Mouse (Mus musculus): ENCODE results near the gene Edn2.

The Edn2 gene

DNA sequence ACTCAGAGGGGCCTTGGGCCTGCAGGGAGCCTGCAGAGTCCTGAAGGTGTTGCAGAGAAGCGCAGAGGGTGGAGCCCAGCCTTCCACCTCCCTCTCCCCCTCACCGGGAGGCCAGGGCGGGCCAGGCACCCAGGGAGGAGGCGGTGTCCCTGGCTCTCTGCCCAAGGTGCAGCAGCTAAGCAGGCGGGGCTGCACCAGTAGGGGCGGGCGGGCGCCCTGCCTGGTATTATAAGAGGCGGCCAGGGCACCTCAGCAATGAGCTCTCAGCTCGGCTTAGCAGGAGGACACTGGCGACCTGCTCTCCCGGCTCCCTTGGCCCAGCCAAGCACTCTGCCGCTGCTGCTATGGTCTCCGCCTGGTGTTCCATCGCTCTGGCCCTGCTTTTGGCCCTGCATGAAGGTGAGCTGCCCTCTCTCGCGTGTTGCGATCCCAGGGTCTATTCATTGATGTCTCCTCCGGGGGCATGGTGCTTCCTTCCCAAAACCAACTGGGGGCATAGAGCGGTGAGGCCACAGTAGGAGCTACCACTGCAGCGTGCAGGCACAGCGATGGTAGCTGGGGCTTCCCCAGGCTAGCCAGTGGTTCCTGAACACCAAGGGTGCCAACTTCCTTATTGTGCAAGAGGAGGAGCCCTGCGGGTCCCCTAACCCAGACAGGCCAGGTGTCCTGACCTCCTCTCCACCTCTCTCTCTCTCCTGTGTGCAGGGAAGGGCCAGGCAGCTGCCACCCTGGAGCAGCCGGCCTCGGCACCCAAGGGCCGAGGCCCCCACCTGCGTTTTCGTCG lies at the start of gene Edn2:
Gene Edn2, plus strand, starts transcription at position 41 of the 784 bp plus-strand sequence.
- peak; percentile 89 for DNase-seq

DNA sequence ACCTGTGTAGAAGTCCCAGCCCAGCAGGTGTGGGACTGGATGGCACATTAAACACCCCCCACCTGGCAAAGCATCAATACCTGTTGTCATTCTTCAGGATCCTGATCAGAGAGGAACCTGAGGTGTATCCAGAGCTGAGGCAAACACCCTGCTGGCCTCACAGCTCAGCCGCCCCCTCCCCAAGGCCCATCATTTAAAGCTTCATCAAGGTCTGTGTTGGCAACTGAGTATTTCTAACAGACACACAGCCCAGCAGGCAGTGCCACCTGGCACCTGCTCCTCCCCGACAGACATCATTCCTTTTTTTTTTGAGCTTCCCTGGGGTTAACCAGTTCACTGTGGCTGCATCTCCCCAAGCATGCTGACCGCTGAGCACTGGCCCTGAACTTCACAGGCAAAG lies 45.5 kb upstream of the Edn2 start:
- no peak for DNase-seq

DNA sequence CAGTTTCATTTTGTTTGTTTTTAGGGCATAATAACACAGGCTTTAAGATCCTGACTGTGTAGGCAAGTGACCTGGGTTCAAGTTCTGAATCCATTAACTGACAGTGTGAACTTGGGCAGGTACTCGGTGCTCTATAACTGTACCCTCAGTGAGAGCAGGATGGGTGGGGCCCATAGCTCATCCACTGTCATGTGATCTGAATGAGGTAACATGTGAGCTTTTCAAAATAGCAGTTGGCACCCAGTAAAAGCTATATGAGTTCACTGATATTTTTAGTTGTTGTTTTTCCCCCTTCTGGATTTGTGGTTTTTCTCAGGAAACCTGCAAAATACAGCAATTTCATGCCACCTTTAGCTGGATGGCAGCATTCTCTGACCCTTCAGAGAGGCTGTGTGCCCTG lies 44.7 kb upstream of the Edn2 start:
- DNase-seq = no peak

DNA sequence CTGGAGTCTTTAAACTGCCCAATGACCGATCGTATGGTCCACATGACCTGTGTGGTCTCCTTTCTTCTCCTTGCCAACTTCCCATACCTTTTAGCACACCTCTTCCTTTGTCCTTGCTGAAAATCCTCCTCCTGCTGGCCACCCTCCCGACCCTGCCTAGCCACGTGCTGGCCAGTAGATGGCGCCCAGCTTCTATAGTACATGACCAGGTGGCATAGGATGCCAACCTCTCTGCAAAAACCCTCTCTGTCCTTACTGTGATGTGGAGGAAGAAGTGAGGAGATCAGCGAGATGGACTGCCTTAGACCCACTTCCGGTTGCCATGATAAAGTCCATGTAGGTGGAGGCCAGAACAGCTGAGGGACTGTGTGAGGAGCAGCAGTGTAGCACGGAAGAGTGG lies 40.7 kb upstream of the Edn2 start:
- DNase-seq = peak; percentile 52

DNA sequence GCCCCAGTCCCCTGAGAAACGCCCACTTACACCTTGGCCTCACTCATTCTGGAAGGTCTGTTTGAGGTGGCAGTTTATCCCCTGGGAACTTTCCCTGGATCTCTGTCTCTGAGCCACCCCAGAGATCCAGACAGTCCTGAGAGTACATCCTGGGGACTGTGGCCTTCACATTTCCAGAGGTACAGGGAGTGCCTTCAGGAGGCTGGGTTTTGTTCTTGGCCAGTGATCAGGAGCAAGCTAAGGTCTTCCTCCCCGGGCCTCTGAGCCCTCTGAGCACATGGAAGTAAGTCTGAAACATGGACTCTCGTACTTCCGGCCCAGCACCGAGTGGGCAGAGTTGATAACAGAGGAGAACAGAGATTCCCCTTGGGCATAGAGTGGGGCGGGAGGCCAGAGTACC lies 36.4 kb upstream of the Edn2 start:
- no peak for DNase-seq

DNA sequence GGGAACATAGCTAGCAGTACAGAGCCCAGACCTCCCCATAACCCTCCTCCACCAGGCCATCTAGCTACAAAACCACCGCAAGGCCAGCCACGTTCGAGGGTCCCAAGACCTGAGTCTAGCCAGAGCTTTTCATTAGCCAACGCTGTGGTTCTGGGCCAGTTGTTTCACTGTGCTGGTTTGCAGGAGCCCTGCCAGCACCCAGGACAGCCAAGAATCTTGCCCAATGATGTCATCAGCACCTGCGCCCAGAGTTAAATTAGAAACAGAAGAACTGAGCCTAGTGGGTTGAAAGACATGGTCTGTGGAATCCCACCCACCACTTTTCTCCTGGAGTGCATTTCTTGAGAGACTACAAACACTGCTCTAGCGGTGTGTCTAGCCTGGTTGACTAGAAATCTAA lies 35.0 kb upstream of the Edn2 start:
- no peak for DNase-seq

DNA sequence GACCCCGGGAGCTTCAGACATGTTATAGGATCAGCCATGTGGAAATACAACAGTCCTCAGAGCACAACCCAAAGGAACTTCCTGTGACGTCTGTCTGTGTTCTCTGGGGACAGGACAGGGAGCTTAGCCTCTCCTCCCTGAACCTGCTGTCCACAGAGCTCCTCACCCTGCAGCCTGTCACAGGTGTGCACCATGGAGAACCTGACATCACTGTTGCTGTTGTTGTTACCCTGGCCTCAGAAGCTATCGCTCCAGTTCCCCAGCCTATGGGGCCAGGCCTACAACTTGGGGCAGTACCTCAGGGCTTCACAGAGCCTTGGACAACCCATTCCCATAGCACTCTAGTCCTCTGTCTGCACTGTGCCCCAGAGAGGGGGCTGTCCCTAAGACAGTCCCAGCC lies 33.7 kb upstream of the Edn2 start:
- no peak for DNase-seq

DNA sequence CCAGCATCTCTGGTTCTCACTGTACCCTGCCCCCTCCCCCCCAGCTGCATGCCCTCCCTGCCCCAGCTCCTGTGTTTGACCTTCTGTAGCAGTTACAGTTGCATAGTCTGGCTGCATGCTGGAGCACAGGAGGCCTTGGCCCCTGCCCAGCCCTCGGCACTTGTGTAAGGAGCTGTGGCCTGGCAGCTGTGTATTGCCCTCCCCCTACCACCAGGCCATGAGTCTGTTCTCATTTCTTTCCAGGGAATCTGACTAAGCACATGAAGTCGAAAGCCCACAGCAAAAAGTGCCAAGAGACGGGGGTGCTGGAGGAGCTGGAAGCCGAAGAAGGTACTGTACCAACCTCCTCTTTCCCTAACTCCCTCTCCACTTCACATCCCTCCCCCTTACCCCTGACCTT lies 33.0 kb upstream of the Edn2 start:
- no peak for DNase-seq

DNA sequence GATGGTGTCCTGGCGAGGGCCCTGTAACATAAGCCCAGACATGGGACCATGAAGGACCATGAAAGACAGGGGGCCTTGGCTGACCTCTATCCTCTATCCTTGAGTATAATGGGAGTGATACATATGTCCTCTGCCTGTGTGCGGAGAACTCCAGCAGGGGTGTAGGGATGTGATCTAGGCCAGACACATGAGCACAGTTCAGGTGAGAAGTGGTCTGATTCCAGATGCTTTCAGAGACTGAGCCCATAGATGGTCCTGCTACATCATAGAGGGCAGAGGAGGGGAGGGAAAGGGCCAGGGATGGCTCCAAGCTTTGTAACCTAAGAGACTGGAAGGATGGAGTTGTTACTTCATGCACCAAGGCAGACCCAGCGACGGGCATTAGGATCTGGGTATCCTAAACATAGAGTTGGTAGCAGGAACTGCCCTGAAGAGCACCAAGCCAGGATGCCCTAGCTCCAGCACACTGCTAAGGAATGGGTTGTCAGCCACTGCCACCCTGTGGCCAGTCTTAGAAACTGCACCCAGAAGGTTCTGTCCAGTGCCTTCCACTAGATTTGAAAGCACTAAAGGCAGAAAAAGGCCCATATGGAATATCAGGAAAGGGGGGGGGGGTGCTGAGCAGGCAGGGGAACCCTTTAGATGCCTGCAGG lies 31.6 kb upstream of the Edn2 start:
- peak; percentile 25 for DNase-seq

DNA sequence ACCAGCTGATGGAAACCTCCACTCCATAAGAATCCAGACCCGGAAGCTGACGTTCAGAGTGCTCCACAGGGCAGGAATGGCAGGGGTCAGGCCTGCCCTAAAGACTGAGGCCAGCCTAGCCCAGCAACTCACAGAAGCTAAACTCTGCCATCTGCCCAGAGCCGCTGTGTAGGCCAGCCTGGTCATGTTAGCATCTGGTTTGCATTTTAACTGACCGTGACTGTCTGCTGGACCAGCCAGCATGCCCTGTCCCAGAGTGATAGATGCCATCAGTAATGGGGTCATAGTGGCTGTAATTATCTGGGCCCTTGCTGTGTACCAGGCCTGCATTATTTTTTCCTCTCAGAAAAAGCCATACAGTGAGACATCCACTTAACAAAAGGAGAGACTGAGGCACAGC lies 30.1 kb upstream of the Edn2 start:
- DNase-seq = no peak

DNA sequence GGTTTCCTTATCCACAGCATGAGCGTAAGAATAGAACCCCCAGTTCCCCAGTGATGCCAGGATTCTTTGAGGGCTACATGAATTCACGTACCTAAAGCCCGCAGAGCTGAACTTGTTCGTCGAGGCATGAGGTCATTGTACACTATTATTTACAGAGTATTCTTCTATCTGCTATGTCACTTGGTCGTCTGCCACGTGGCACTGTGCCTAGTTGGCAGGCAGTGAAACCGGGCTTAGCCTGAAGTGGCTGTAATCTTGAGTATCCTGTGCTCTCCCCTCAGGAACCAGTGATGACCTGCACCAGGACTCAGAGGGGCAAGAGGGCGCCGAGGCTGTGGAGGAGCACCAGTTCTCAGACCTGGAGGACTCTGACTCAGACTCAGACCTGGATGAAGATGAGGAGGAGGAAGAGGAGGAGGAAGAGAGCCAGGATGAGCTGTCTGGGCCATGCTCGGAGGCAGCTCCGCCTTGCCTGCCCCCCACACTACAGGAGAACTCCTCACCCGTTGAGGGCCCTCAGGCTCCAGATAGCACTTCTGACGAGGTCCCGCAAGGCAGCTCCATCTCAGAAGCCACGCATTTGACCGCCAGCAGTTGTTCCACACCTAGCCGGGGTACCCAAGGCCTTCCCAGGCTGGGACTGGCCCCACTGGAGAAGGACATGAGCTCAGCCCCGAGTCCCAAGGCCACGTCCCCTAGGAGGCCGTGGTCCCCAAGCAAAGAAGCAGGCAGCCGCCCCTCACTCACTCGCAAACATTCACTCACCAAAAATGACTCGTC lies 29.4 kb upstream of the Edn2 start:
- DNase-seq = peak; percentile 48

DNA sequence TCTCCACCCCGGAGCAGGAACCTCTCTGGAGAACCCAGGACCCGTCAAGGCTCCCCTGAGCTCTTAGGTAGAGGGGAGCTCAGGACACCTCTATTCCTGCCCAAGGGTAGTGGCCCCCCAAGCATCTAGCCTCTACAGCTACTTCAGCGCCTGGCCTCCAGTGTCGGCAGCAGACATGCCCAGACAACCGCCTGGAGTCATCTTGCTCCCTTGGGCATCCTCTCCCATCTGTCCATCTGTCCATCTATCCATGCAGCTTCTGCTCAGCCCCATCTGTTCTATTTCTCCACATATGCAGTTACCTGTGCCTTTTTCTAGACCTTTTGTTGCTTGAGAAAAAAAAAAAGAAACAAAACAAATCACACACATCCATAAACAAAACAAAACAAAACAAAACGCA lies 26.8 kb upstream of the Edn2 start:
- no peak for DNase-seq

DNA sequence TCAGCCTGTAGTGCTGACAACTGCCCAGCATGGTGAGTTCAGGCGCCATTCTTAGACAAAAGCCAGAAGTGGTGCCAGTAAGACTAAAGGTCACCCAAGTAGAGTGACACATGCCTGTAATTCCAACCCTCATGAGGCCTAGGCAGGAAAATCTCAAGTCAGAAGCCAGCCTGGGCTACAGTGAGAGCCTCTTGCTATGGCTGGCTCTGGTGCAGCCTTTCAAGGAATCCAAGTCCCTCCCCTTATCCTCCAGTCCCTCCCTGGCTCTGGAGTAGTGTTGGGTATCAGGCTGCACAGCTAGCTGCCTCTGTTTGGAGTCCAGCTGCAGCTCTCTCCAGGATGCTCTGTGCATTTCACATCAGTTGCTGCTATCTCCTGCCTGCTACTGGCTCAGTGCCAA lies 19.2 kb upstream of the Edn2 start:
- no peak for DNase-seq

DNA sequence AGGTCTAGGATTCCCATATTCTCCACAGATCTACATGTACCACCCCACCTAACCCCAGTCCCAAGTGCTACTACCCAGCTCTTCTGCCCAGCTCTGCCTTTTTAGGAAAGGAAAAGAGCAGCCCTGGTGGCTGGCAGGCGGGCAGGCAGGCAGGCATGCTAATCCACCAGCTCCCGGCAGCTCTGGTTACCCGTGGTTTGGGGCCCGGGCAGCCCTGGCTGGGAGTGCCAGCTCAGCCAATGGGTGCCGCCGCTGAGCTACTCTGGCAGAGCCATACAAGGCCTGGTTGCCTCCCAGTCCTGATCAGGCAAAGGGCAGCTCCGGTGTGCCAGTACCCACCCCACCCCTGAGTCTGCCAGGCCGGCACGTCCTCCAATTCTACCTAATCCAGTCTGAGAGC lies 18.1 kb upstream of the Edn2 start:
- DNase-seq = no peak

DNA sequence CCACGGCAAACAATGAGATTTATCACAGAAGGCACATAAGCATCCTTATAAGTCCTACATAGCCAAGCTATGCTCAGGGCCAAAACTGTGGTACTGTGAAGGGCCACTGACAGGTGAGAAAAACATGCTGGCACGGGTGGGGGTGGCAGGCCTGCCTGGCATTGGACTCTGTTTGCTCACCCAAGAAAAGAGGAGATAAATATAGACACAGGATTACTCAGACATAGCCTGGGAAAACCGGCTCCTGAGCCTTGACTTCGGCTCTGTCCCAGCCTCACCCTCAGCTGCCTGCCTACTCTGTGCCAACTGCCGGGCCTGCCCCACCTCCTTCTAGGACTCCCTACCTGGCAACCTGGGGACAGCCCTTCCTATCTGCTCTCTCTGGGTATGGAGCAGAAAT lies 16.7 kb upstream of the Edn2 start:
- DNase-seq = no peak

DNA sequence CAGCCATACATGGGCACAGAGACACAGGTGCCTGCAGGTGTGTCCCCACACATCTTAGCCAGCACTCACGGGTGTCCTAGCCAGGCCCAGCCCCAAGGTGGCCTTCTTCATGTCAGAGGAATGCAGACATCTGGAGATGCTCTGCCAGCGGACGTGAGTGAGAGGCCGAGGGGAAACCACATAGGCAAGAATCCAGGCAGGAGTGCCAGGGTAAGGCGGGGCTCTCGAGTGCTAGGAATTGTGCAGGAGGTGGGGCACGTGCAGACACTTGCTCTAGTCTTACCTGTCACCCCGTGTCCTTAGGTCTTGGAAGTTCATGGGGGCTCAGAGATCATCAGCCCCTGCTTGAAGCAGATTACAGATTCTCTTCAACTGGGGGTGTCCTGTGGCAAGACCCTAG lies 15.1 kb upstream of the Edn2 start:
- DNase-seq = no peak

DNA sequence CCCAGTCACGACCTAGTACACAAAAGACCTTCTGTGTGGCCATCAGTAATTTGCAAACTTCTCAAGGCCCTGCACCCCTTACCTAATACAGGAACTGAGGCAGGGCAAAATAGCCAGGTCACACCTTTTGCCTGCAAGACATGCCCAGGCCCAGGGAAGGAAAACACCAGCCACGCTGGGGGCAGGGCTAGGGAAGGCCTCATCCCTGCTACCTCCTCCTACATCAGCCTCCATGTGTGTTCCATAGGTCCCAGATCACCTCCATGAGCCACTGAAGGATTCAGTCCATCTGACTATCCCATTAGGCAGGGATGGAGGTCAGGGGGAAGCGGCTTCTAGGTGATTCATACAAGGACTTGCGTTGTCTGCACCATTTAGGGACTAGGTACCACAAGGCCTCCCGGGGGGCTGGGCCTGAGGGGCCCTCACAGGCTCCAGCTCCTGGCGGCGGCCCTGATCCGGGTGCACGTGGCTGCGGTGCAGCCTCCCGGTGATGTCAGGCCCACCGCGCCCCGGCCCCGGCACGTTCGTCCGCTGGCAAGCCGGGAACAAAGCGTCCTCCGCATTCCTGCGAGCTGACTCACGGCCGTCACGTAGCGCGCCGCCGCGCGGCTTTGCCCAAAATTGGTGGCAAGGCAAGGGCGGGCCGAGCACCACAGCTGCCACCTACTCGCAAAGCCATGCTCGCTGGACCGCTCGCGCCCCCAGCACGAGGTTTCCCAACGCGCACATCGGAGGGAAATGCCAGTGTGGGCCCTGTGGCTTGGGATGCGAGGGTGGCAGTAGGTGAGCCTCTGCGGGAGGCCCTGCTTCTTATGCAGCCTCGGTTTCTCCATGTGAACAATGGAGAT lies 12.5 kb upstream of the Edn2 start:
- DNase-seq = peak; percentile 37

DNA sequence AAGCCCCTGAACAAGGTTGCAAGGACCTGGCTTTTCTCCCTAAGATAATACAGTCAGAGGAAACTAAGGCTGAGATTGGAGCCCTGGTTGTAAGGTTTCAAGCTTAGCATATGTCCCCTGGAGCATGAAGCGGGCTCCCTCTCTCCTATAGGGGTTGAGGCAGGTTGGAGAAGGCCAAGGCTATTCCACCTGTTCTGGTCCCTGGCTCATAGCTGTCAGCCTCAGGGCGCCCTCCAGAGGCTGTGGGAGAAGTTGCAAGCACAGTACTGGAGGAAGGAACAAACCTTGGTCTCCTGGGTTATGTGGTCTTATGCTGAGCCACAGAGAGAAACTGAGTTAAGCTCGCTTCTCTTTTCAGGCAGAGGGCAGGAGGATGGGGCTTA lies 11.9 kb upstream of the Edn2 start:
- DNase-seq = no peak

DNA sequence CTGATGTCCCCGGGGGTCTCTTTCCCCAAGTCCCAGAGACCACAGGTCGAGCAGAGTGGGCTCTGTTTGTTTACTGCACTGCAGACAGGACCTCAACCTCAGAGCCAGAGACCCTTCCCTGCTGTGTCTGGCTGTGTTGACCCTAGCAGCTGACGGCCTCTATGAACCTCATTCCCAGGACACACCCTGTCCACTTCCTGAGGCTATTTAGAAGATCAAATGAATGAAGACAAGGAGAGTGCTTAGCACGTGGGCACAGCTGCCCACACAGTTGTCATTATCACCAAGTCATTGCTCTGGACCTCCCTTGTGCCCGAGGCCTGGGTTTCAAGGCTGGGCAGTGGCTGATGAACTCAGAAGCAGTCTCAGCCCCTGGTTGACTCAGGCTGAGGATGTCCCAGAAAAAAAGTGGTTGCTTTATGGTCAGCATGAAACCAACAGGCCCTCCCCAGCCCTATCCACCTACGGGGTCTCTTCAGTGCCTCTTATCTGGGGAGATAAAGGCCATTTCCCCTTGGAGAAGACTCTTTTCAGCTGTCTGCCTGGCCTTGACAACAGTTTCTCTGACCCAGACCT lies 10.6 kb upstream of the Edn2 start:
- no peak for DNase-seq

DNA sequence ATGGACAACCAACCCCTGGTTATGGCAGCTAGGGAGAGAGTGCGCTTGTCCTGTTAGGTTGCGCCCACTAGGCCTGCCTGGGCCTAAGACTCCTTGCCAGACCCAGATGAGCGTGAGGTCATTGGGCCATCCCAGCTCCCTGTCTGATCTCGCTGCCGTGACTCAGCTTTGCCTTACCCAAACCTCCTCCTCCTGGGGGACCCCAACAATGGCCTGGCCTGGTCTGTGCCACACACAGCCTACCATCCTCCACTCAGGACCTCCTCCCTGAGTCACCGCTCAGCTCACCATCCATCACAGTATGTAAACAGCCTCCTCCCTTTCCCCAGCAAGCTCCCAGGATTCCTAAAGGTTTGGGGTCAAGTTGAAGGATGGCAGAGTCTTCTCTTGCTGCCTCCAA lies 9.1 kb upstream of the Edn2 start:
- no peak for DNase-seq

DNA sequence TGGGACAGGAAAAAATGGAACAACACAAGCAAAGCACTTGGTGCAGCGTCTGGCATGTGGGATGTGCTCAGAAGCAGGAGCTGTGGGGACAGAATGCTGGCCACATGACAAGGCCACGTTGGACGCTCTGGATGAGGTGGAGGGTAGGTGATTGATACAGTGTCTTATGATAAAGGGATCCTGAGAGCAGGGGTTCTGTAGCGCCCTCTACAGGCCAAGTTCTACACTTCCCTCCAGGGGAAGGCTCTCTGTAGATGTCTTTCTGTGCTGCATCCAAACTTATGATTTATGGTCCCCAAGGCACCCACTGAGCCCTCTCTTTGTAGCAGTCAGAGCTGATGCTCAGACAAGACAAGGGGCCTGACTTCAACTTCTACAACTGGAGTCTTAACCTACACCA lies 8.4 kb upstream of the Edn2 start:
- no peak for DNase-seq

DNA sequence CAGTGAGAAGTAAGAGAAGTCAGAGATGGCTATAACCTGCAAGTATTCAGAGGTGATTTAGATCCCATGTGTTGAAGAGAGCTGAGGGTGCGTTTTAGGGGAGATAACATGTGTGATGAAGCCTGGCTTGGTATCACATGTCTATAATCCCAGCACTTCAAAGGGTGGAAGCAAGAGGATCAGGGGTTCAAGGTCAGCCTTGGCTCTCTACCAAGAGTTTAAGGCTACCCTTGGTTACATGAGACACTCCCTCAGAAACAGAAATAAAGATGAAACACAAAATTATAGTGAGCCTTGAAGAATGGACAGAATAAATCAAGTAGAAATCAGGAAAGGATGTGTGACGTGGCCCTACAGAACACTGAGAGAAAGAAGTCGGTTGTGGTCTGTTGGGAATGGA lies 7.3 kb upstream of the Edn2 start:
- DNase-seq = no peak

Measured in kidney, adult 11 months (tissue).